Mouse (Mus musculus): ENCODE results near the gene Ubr4. TPM values are rescaled to one million over a fixed set of nuclear protein-coding genes. Genes with fewer than 3 reads are reported as not detected.

Ubr4 gene
- total RNA-seq (2023): 234 TPM

DNA sequence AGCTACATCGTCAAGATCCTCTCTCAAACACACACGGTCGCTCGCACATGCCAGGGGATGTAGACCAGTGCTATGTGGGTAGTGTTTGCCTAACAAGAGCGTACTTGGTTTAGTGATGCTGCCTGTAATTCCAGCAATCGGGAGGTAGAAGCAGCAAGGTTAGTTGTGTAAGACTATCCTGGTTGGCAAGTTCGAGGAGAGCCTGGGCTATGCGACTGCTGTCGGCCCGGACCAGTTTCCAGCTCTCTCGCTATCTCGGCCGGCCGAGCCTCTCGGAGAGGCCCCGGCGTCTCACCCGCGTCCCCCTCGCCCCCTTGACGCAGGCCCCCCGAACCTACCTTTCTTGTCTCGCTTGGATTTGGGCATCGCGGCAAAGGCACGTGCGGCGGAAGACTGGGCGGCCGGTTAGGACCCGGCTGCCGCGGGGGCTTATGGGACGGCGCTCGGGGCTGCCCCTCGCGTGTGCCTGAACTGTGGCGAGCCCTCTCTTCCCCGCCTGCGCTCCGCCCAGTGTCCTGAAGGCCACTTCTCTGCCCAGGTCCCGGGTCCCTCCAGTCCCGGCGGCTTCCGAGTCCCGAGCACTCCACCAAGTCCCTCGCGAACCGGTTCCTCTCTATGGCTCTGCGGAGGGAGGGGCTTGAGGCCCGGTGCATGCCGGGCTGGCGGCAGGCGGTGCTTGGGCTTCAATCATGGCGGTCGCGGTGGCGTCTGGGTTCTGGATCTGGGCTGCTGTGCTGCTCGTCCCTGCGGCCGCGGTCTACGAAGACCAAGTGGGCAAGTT, at the start of gene Ubr4, which contains the start of the genes Mrto4 and Emc1:
TSS of gene Ubr4 (plus strand) at position 679 of the 781 bp plus-strand sequence.
TSS of gene Mrto4 (minus strand) at position 646 of the 781 bp plus-strand sequence.
TSS of gene Emc1 (plus strand) at position 657 of the 781 bp plus-strand sequence.

DNA sequence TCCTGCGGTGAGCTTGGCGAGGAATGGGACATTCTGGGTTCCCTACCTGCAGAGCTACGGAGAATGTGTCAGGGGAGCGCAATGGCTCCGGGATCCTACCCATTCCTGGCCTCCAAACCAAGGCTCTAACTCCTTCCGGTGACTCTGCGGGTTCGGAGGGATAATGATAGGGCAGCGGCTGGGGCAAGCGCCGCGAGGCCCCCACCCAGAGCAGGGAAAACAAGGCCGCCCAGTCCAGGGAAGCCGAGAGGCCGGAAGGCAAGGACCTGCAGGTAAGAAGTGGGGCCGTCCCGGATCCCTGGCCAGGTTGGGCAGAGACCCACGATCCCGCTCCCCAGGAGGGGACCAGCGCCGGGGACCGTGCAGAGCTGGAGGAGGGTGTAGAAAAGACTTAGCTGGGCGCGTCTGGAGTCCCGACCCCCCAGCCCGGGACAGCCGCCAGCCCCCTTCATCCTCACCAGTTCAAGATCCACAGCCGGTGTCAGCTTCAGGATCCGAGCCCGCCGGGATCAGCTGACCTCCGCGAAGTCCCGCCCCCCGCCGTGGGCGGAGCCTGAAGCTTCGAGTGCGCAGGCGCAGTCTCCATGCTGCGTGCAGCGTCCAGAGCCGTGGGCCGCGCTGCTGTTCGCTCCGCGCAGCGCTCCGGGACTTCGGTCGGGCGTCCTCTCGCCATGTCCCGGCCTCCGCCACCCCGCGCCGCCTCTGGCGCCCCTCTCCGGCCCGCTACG, 42.1 kb upstream of the Ubr4 start, which contains the start of the genes Pqlc2 and Akr7a5:
TSS of gene Pqlc2 (minus strand) at position 538 of the 728 bp plus-strand sequence.
TSS of gene Akr7a5 (plus strand) at position 574 of the 728 bp plus-strand sequence.

GRCm38 (mm10) chr4:139530248-139530647, 177.8 kb downstream of the Ubr4 start, which contains the start of gene Iffo2:
Gene Iffo2 (plus strand): TSS chr4:139530548.

Other genes starting within 250 kb of the Ubr4 start
- gene Minos1, start 221.5 kb upstream of the Ubr4 start, total RNA-seq (2023): 105 TPM
- gene Capzb, start 159.7 kb upstream of the Ubr4 start, total RNA-seq (2023): 377 TPM
- 8.3 TPM for gene Pqlc2, start 41.9 kb upstream of the Ubr4 start, total RNA-seq (2023)
- 15.3 TPM for gene Akr7a5, start 41.9 kb upstream of the Ubr4 start, total RNA-seq (2023)
- gene Mrto4, start within 50 bp of the Ubr4 start, total RNA-seq (2023): 115 TPM
- 35.8 TPM for gene Emc1, start within 50 bp of the Ubr4 start, total RNA-seq (2023)
- 14.4 TPM for gene Iffo2, start 177.9 kb downstream of the Ubr4 start, total RNA-seq (2023)

Measured in CD4-positive naive resting alpha-beta T cell, adult 57 days (primary cell).